Mouse (Mus musculus) embryonic fibroblast, embryonic 13.5 days (primary cell): ENCODE data around the gene Pou5f1. TPM values are rescaled to one million over a fixed set of nuclear protein-coding genes. Genes with fewer than 3 reads are reported as not detected.
"Not testable (repeated sequence)": the region's sequence is repeated elsewhere in the genome, so short reads cannot be mapped to it uniquely, and the experiment has no call there.

Experiments used
- H3K27ac ChIP-seq: 2 replicates; pipeline ENCODE4 v1.5.1; 2012; ENCODE audit warnings: low read length, control low read depth, inconsistent platforms; ENCODE audit not compliant: insufficient read depth
- H3K4me1 ChIP-seq: 2 replicates; pipeline ENCODE4 v1.6.1; 2011; ENCODE audit warnings: low read length; ENCODE audit not compliant: control insufficient read depth, insufficient read depth
- H3K4me3 ChIP-seq: 2 replicates; pipeline ENCODE4 v1.5.1; 2011; ENCODE audit warnings: mild to moderate bottlenecking, control low read depth, low read length; ENCODE audit not compliant: insufficient read depth
- CTCF ChIP-seq: IDR thresholded peaks from 2 replicates; pipeline ENCODE4 v1.5.1; 2011; ENCODE audit warnings: mild to moderate bottlenecking, control low read depth, low read length, moderate library complexity, borderline replicate concordance; ENCODE audit not compliant: insufficient read depth
- POLR2A ChIP-seq: IDR thresholded peaks from 2 replicates; pipeline ENCODE4 v1.6.1; 2011; ENCODE audit warnings: low read depth, mild to moderate bottlenecking, control low read depth, low read length, moderate library complexity
- polyA plus RNA-seq: library from polyadenylated mRNA; stranded (reverse); fragments of >200 nt; gene quantifications from 2 replicates; pipeline ENCODE4 v1.2.4, GENCODE M21; 2011; ENCODE audit warnings: low read depth; ENCODE audit not compliant: missing spikeins, insufficient read length

Pou5f1 gene
- polyA plus RNA-seq, result 0.39 TPM in 1 of 2 replicates, not detected in the other

DNA sequence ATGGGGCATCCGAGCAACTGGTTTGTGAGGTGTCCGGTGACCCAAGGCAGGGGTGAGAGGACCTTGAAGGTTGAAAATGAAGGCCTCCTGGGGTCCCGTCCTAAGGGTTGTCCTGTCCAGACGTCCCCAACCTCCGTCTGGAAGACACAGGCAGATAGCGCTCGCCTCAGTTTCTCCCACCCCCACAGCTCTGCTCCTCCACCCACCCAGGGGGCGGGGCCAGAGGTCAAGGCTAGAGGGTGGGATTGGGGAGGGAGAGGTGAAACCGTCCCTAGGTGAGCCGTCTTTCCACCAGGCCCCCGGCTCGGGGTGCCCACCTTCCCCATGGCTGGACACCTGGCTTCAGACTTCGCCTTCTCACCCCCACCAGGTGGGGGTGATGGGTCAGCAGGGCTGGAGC lies at the start of gene Pou5f1:
Gene Pou5f1 (plus strand): TSS at position 243 of the 400 bp plus-strand sequence.
- Histone ChIP-seq H3K27ac (no peak within 1 kb of the TSS), H3K4me1 (no peaks in the 10 kb centered on the region), H3K4me3 (no peak within 1 kb of the TSS)
- no peak for TF ChIP-seq CTCF
- TF ChIP-seq POLR2A, result no peak

GRCm38 (mm10) chr17:35458247-35458646 lies 47.6 kb upstream of the Pou5f1 start:
- H3K4me3 ChIP-seq, H3K27ac ChIP-seq, H3K4me1 ChIP-seq: not testable (repeated sequence)

DNA sequence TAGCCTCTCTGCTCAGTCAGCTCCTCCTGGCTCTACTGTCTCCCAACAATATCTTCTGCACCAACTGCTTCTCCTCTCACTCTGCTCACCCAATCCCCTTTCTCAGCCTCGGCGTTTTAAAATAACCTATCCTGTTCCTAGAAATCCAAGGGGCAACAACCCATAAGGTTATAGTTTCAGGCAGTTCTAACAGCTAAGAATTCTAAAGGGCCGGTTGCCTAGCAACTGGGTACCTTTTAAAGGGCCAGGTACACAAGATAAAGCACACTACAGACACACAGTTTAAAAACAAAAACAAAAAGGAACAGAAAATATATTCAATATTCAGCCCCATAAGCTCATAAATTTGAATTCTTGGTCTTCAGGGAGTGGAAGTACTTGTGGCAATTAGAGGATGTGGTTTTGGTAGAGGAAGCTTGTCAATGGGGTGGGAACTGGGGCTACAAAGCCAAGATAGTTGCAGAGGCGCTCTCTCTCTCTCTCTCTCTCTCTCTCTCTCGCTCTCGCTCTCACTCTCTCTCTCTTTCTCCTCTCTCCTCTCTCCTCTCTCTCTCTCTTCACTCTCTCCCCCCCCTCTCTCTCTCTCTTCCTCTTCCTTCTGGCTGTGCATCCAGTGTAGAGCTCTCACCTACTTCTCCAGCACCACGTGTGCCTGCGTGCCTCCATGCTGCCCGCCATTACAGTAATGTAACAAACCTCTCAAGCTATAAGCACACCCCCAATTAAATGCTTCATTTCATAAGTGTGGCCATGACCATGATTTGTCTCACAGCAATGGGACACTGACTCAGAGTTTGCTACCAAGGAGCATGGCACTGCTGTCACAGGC lies 45.1 kb upstream of the Pou5f1 start:
- H3K4me1 ChIP-seq, H3K27ac ChIP-seq, H3K4me3 ChIP-seq: not testable (repeated sequence)

- not testable (repeated sequence) for H3K27ac ChIP-seq
Observed at GRCm38 (mm10) chr17:35465651-35466050, 40.2 kb upstream of the Pou5f1 start.

GRCm38 (mm10) chr17:35468936-35469335 lies 36.9 kb upstream of the Pou5f1 start:
- not testable (repeated sequence) for H3K27ac ChIP-seq, H3K4me1 ChIP-seq, H3K4me3 ChIP-seq

More at GRCm38 (mm10) chr17:35465651-35466050, 40.2 kb upstream of the Pou5f1 start:
- H3K4me3 ChIP-seq, H3K4me1 ChIP-seq: not testable (repeated sequence)

- Histone ChIP-seq H3K4me1 (no peaks in the 10 kb centered on the region), H3K27ac (no peak within 1 kb of the TSS), H3K4me3 (peak within 1 kb of the TSS; percentile 14; the same call in 1 of the 2 replicates)
- TF ChIP-seq POLR2A, result no peak
Observed at GRCm38 (mm10) chr17:35469842-35470751, 35.7 kb upstream of the Pou5f1 start, which contains the start of gene H2-Q10. TSS of gene H2-Q10 (plus strand) at chr17:35470089.

- TF ChIP-seq CTCF, result peak; percentile 77
- TF ChIP-seq POLR2A, result no peak
Observed at GRCm38 (mm10) chr17:35484066-35484465, 21.8 kb upstream of the Pou5f1 start.

GRCm38 (mm10) chr17:35485702-35486101 lies 20.1 kb upstream of the Pou5f1 start:
- TF ChIP-seq CTCF (no peak), POLR2A (no peak)
- no peaks in the 10 kb centered on the region for H3K4me1 ChIP-seq
- no peak overlapping the region for H3K4me3 ChIP-seq
- H3K27ac ChIP-seq, result no peak overlapping the region

More at GRCm38 (mm10) chr17:35484066-35484465, 21.8 kb upstream of the Pou5f1 start:
- Histone ChIP-seq H3K27ac (no peak overlapping the region), H3K4me3 (no peak overlapping the region), H3K4me1 (no peaks in the 10 kb centered on the region)

- Histone ChIP-seq H3K4me1 (no peaks in the 10 kb centered on the region), H3K27ac (no peak overlapping the region), H3K4me3 (no peak overlapping the region)
- no peak for TF ChIP-seq POLR2A
- TF ChIP-seq CTCF, result no peak
Observed at GRCm38 (mm10) chr17:35486726-35487125, 19.1 kb upstream of the Pou5f1 start.

DNA sequence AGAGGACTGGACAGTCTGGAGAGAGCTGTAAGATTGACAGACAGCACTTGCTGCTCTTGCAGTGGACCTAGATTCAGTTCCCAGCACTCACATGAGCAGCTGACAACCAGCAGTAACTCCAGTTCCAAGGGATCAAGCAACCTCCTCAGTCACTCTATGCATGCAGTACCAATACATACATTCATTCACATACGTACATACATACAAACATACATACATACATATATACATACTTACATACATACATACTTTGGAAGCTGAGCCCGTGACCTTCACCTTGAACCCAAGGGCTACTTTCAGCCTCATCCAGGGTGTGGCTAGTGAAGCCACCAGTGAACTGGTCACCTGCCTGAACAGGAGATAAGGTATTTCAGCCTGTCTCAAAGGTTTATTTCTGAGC lies 17.8 kb upstream of the Pou5f1 start:
- Histone ChIP-seq H3K4me1 (no peaks in the 10 kb centered on the region), H3K27ac (no peak overlapping the region), H3K4me3 (no peak overlapping the region)
- TF ChIP-seq CTCF, result no peak
- no peak for TF ChIP-seq POLR2A
